22 mouse cellular contexts compared by ENCODE assay signal in genomic region chr1:82261638-82262037, GRCm38 (mm10). TPM values are rescaled to one million over a fixed set of nuclear protein-coding genes. Genes with fewer than 3 reads are reported as not detected.
DNase-seq lines count a peak whose midpoint lies in the region; ATAC-seq and TF ChIP-seq lines count a peak whose summit lies in the region.
"Had no signal": no experiment of that assay in that cellular context is flagged by ENCODE, and none has a peak within 500 bp of the region (broad histone marks: within the 10 kb centered on the region; RNA-seq: fewer than 3 reads in every experiment).

No protein-coding gene starts in this region.

- no peaks in the 10 kb centered on the region for H3K36me3 ChIP-seq in forebrain, embryonic 12.5 days (replicated peaks)
- H3K36me3 ChIP-seq in forebrain, postnatal 0 days (ENCODE audit: insufficient read depth) = no peaks in the 10 kb centered on the region
- no peaks in the 10 kb centered on the region for H3K36me3 ChIP-seq in limb, embryonic 11.5 days (ENCODE audit: control insufficient read depth, insufficient read depth, low read length)
- H3K36me3 ChIP-seq in limb, embryonic 10.5 days = 0 out of 2 replicates have a peak, but pooled peaks cover 3% of the 10 kb centered on the region
- no peaks in the 10 kb centered on the region for H3K36me3 ChIP-seq in forebrain, embryonic 13.5 days (ENCODE audit: poor library complexity, severe bottlenecking)
- H3K36me3 ChIP-seq: heart, embryonic 15.5 days; hindbrain, embryonic 13.5 days had no signal

- H3K9me3 ChIP-seq in forebrain, embryonic 12.5 days = no peaks in the 10 kb centered on the region
- H3K9me3 ChIP-seq in forebrain, postnatal 0 days (ENCODE audit: low read length) = no peaks in the 10 kb centered on the region
- no peaks in the 10 kb centered on the region for H3K9me3 ChIP-seq in limb, embryonic 11.5 days (ENCODE audit: control insufficient read depth, low read length)
- no peaks in the 10 kb centered on the region for H3K9me3 ChIP-seq in limb, embryonic 10.5 days (replicated peaks)
- no peaks in the 10 kb centered on the region for H3K9me3 ChIP-seq in forebrain, embryonic 13.5 days (replicated peaks)
- H3K9me3 ChIP-seq: embryonic facial prominence, embryonic 10.5 days; heart, embryonic 10.5 days; heart, embryonic 15.5 days; hindbrain, embryonic 13.5 days had no signal

- no peak for TF ChIP-seq CTCF in forebrain, postnatal 0 days (IDR thresholded peaks at IDR 0.05; ENCODE audit: low read depth)

- no peak overlapping the region for H3K9ac ChIP-seq in forebrain, embryonic 12.5 days
- no peak overlapping the region for H3K9ac ChIP-seq in forebrain, postnatal 0 days
- H3K9ac ChIP-seq in limb, embryonic 11.5 days (ENCODE audit: low read length) = no peak overlapping the region
- no peak overlapping the region for H3K9ac ChIP-seq in forebrain, embryonic 13.5 days
- H3K9ac ChIP-seq: heart, embryonic 15.5 days; hindbrain, embryonic 13.5 days had no signal

- H3K4me2 ChIP-seq in forebrain, embryonic 12.5 days = no peak overlapping the region
- no peak overlapping the region for H3K4me2 ChIP-seq in forebrain, postnatal 0 days (ENCODE audit: low read depth)
- H3K4me2 ChIP-seq in limb, embryonic 11.5 days (ENCODE audit: low read depth, severe bottlenecking) = no peak overlapping the region
- H3K4me2 ChIP-seq in forebrain, embryonic 13.5 days = no peak overlapping the region
- H3K4me2 ChIP-seq: heart, embryonic 15.5 days; hindbrain, embryonic 13.5 days had no signal

- no peak overlapping the region for H3K4me3 ChIP-seq in forebrain, embryonic 12.5 days (replicated peaks)
- no peak overlapping the region for H3K4me3 ChIP-seq in forebrain, postnatal 0 days (ENCODE audit: low read depth, low read length)
- no peak overlapping the region for H3K4me3 ChIP-seq in limb, embryonic 11.5 days (ENCODE audit: low read depth, low read length)
- H3K4me3 ChIP-seq in limb, embryonic 10.5 days = no peak overlapping the region
- H3K4me3 ChIP-seq in forebrain, embryonic 13.5 days = no peak overlapping the region
- H3K4me3 ChIP-seq: embryonic facial prominence, embryonic 10.5 days; heart, embryonic 10.5 days; heart, embryonic 15.5 days; hindbrain, embryonic 13.5 days had no signal

- ATAC-seq in forebrain, embryonic 12.5 days (ENCODE audit: low FRiP score) = peak; percentile 8; the same call in 1 of the 2 replicates
- no peak for ATAC-seq in forebrain, postnatal 0 days
- ATAC-seq in limb, embryonic 11.5 days (ENCODE audit: insufficient number of reproducible peaks, low FRiP score, low TSS enrichment, low read depth) = 0 out of 2 replicates have a peak, but pooled peaks have one; percentile 29
- ATAC-seq in forebrain, embryonic 13.5 days = peak; percentile 50; the same call in 1 of the 2 replicates
- ATAC-seq: activated CD4-positive, CD25-positive, alpha-beta regulatory T cell, adult 4 months had no signal

- H3K4me1 ChIP-seq in forebrain, embryonic 12.5 days = peaks cover 26% of the 10 kb centered on the region
- H3K4me1 ChIP-seq in forebrain, postnatal 0 days (ENCODE audit: insufficient read depth) = 0 out of 2 replicates have a peak, but pooled peaks cover 5% of the 10 kb centered on the region
- peaks cover 17% of the 10 kb centered on the region for H3K4me1 ChIP-seq in limb, embryonic 11.5 days (ENCODE audit: control insufficient read depth, insufficient read depth, low read length)
- H3K4me1 ChIP-seq in limb, embryonic 10.5 days = peaks cover 52% of the 10 kb centered on the region
- peaks cover 43% of the 10 kb centered on the region for H3K4me1 ChIP-seq in forebrain, embryonic 13.5 days

- peak overlapping the region; percentile 38; the same call in 1 of the 2 replicates for H3K27ac ChIP-seq in forebrain, embryonic 12.5 days
- H3K27ac ChIP-seq in forebrain, postnatal 0 days (ENCODE audit: low read depth, low read length) = no peak overlapping the region
- H3K27ac ChIP-seq in limb, embryonic 11.5 days (replicated peaks; ENCODE audit: low read depth, low read length) = no peak overlapping the region
- no peak overlapping the region for H3K27ac ChIP-seq in limb, embryonic 10.5 days
- peak overlapping the region; percentile 57; the same call in 1 of the 2 replicates for H3K27ac ChIP-seq in forebrain, embryonic 13.5 days
- H3K27ac ChIP-seq: embryonic facial prominence, embryonic 10.5 days; heart, embryonic 10.5 days; heart, embryonic 15.5 days; hindbrain, embryonic 13.5 days; hindbrain, postnatal 0 days had no signal

- 82% methylated on average over 5 of the region's 5 CpGs for WGBS in forebrain, embryonic 12.5 days
- 56% methylated on average over 5 of the region's 5 CpGs for WGBS in forebrain, postnatal 0 days
- 30% methylated on average over 5 of the region's 5 CpGs for WGBS in limb, embryonic 11.5 days
- WGBS in limb, embryonic 10.5 days = 57% methylated on average over 5 of the region's 5 CpGs
- WGBS in forebrain, embryonic 13.5 days = 71% methylated on average over 5 of the region's 5 CpGs

- H3K27me3 ChIP-seq in forebrain, embryonic 12.5 days = no peaks in the 10 kb centered on the region
- H3K27me3 ChIP-seq in forebrain, postnatal 0 days (ENCODE audit: insufficient read depth, low read length) = no peaks in the 10 kb centered on the region
- H3K27me3 ChIP-seq in limb, embryonic 11.5 days (ENCODE audit: control insufficient read depth, insufficient read depth, low read length) = no peaks in the 10 kb centered on the region
- H3K27me3 ChIP-seq in limb, embryonic 10.5 days (ENCODE audit: low read depth, poor library complexity, severe bottlenecking) = no peaks in the 10 kb centered on the region
- H3K27me3 ChIP-seq in forebrain, embryonic 13.5 days = no peaks in the 10 kb centered on the region
- H3K27me3 ChIP-seq: heart, embryonic 15.5 days; hindbrain, embryonic 13.5 days had no signal

- DNase-seq in forebrain, postnatal 0 days = no peak
- no peak for DNase-seq in limb, embryonic 11.5 days (ENCODE audit: low spot score)
- no peak for DNase-seq in limb, embryonic 10.5 days (ENCODE audit: low spot score)
- no peak for DNase-seq in testis, postnatal 10 days (ENCODE audit: low spot score)
- no peak for DNase-seq in thymus, postnatal 36 days
- DNase-seq: adrenal gland, postnatal 14 days; gastrocnemius, postnatal 36 days; heart, adult 11 months; heart, postnatal 14 days had no signal

RNA-seq across cellular contexts. Expression of gene Gm9747, which starts 28.7 kb away (rescaled TPM):
- polyA plus RNA-seq in forebrain, embryonic 12.5 days (2016; fragmentation: Nextera tagmentation; extraction: Ambion mirVana) = 37.0 and 38.2 TPM in 2 replicates
- total RNA-seq in forebrain, postnatal 0 days (2014; rRNA removed) = not detected in 2 replicates
- 9.6 and 14.8 TPM in 2 replicates for polyA plus RNA-seq in forebrain, postnatal 0 days (2015; fragmentation: Nextera tagmentation; extraction: Ambion mirVana)
- 27.6 and 33.2 TPM in 2 replicates for polyA plus RNA-seq in limb, embryonic 11.5 days (2014; fragmentation: Nextera tagmentation; extraction: Ambion mirVana)
- polyA plus RNA-seq in limb, embryonic 10.5 days (2016; fragmentation: Nextera tagmentation; extraction: Ambion mirVana) = 15.4 and 24.6 TPM in 2 replicates
- polyA plus RNA-seq in forebrain, embryonic 13.5 days (2015; fragmentation: Nextera tagmentation; extraction: Ambion mirVana) = 25.9 and 31.3 TPM in 2 replicates
- total RNA-seq: adrenal gland, adult 18-20 months; adrenal gland, postnatal 14 days; gastrocnemius, adult 18-20 months; gastrocnemius, postnatal 36 days; heart, postnatal 14 days; hematopoietic stem cell, adult 5-6 weeks; hindbrain, postnatal 0 days; MEL had no signal
- polyA plus RNA-seq: cerebellum, adult 2 months had no signal

RNA-seq across cellular contexts. Expression of gene Irs1, which starts 29.6 kb away (rescaled TPM):
- 17.8 and 18.3 TPM in 2 replicates for polyA plus RNA-seq in forebrain, embryonic 12.5 days (2016; fragmentation: Nextera tagmentation; extraction: Ambion mirVana)
- total RNA-seq in forebrain, postnatal 0 days (2014; rRNA removed) = 32.7 and 45.3 TPM in 2 replicates
- 3.0 and 4.4 TPM in 2 replicates for polyA plus RNA-seq in forebrain, postnatal 0 days (2015; fragmentation: Nextera tagmentation; extraction: Ambion mirVana)
- polyA plus RNA-seq in limb, embryonic 11.5 days (2014; fragmentation: Nextera tagmentation; extraction: Ambion mirVana) = 7.4 and 10.2 TPM in 2 replicates
- 5.9 and 8.4 TPM in 2 replicates for polyA plus RNA-seq in limb, embryonic 10.5 days (2016; fragmentation: Nextera tagmentation; extraction: Ambion mirVana)
- 9.0 and 10.7 TPM in 2 replicates for polyA plus RNA-seq in forebrain, embryonic 13.5 days (2015; fragmentation: Nextera tagmentation; extraction: Ambion mirVana)
- total RNA-seq: MEL had no signal
- polyA plus RNA-seq: activated CD4-positive, CD25-positive, alpha-beta regulatory T cell, adult 4 months had no signal

RNA-seq across cellular contexts. Expression of gene Rhbdd1, which starts 54.6 kb away (rescaled TPM):
- 8.9 and 10.4 TPM in 2 replicates for polyA plus RNA-seq in forebrain, embryonic 12.5 days (2016; fragmentation: Nextera tagmentation; extraction: Ambion mirVana)
- 4.7 and 5.3 TPM in 2 replicates for total RNA-seq in forebrain, postnatal 0 days (2014; rRNA removed)
- polyA plus RNA-seq in forebrain, postnatal 0 days (2015; fragmentation: Nextera tagmentation; extraction: Ambion mirVana) = 1.7 and 2.2 TPM in 2 replicates
- 6.3 and 6.5 TPM in 2 replicates for polyA plus RNA-seq in limb, embryonic 11.5 days (2014; fragmentation: Nextera tagmentation; extraction: Ambion mirVana)
- polyA plus RNA-seq in limb, embryonic 10.5 days (2016; fragmentation: Nextera tagmentation; extraction: Ambion mirVana) = 8.4 and 9.1 TPM in 2 replicates
- polyA plus RNA-seq in forebrain, embryonic 13.5 days (2015; fragmentation: Nextera tagmentation; extraction: Ambion mirVana) = 5.7 and 6.3 TPM in 2 replicates

Comparison
In these comparisons a context has a peak if more than half of its experiments do, and no peak if none do; other contexts are left out.
1. H3K27ac ChIP-seq: peak in forebrain, embryonic 12.5 days (single experiment) and forebrain, embryonic 13.5 days (single experiment); none in forebrain, postnatal 0 days (single experiment), limb, embryonic 11.5 days (single experiment) and limb, embryonic 10.5 days (single experiment).